Mouse (Mus musculus) myocyte (in vitro differentiated cells): ENCODE measurements around the gene Selenoo.

ENCODE experiments used
- CEBPB ChIP-seq: IDR thresholded peaks from 2 replicates; pipeline ENCODE4 v1.6.1; 2011; ENCODE audit warnings: mild to moderate bottlenecking, moderate library complexity; ENCODE audit not compliant: poor library complexity, insufficient read depth, severe bottlenecking
- E2F4 ChIP-seq: IDR thresholded peaks from one replicate; pipeline ENCODE4 v1.6.1; 2011; ENCODE audit warnings: mild to moderate bottlenecking, control low read depth, moderate library complexity; ENCODE audit not compliant: insufficient read depth
- POLR2A ChIP-seq: IDR thresholded peaks from one replicate; pipeline ENCODE4 v1.6.1; 2011; ENCODE audit warnings: low read depth, mild to moderate bottlenecking, control low read depth, moderate library complexity; ENCODE audit not compliant: insufficient read length
- POLR2AphosphoS2 ChIP-seq: IDR thresholded peaks from one replicate; pipeline ENCODE4 v1.6.1; 2011; ENCODE audit warnings: low read depth, control low read depth; ENCODE audit not compliant: insufficient read length
- TCF3 ChIP-seq: IDR thresholded peaks from one replicate; pipeline ENCODE4 v1.6.1; 2011; ENCODE audit warnings: low read depth, control low read depth; ENCODE audit not compliant: insufficient read length

DNA sequence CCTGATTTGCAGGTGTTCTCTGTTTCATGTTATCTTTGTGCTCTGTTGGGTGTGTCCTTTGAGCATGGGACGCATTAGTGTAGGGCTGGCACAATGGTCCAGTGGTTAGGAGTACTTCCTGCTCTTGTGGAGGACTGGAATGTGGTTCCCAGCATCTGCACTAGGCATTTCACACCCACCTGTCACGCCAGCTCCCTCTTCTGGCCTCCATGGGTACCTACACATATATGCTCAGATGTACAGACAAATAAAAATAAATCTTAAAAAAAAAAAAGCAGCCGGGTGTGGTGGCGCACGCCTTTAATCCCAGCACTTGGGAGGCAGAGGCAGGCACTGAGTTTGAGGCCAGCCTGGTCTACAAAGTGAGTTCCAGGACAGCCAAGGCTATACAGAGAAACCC is 44.5 kb upstream of the Selenoo start:
- TF ChIP-seq POLR2AphosphoS2 (no peak), TCF3 (no peak), CEBPB (no peak), POLR2A (no peak), E2F4 (no peak)
